Comparison of ENCODE assay signal across 11 mouse cellular contexts in the genomic region with DNA sequence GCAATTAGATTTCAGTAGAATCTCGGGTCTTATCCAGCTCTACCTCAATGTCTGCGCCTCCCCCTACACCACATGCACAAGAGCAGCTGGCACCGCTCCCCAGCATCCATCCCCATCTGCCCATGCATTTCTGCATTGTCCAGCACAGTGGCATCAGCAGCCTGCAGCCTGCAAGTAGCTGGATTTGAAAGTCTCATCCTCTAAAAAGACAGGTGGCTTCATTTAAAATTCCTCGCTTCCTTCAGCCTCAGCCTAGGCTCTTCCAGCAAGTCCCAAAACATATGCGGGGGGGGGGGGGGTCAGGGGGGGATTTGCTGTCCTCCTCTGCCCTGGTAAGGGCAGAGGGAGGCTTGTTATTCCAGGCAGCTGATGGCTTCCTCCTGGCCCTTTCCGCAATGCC.
A peak's percentile ranks its signal among the peaks of the same experiment; 100 is the strongest.
DNase-seq lines count a peak whose midpoint lies in the region; ATAC-seq and TF ChIP-seq lines count a peak whose summit lies in the region.
"Had no signal": no experiment of that assay in that cellular context is flagged by ENCODE, and none has a peak within 500 bp of the region (broad histone marks: within the 10 kb centered on the region; RNA-seq: fewer than 3 reads in every experiment).

No protein-coding gene starts in this region.

- no peak for TF ChIP-seq CTCF in liver, postnatal 0 days (IDR thresholded peaks at IDR 0.05; ENCODE audit: low read depth)

- no peaks in the 10 kb centered on the region for H3K4me1 ChIP-seq in midbrain, embryonic 10.5 days
- peaks cover 3% of the 10 kb centered on the region; the same call in 1 of the 2 replicates for H3K4me1 ChIP-seq in midbrain, embryonic 15.5 days
- no peaks in the 10 kb centered on the region for H3K4me1 ChIP-seq in forebrain, embryonic 14.5 days (ENCODE audit: control insufficient read depth, insufficient read depth, low read length)
- H3K4me1 ChIP-seq in liver, postnatal 0 days (ENCODE audit: insufficient read depth) = no peaks in the 10 kb centered on the region
- H3K4me1 ChIP-seq: liver, embryonic 15.5 days had no signal

- H3K9me3 ChIP-seq in midbrain, embryonic 10.5 days (replicated peaks) = no peaks in the 10 kb centered on the region
- H3K9me3 ChIP-seq in midbrain, embryonic 15.5 days = no peaks in the 10 kb centered on the region
- H3K9me3 ChIP-seq in forebrain, embryonic 14.5 days (replicated peaks; ENCODE audit: control insufficient read depth, low read length) = no peaks in the 10 kb centered on the region
- no peaks in the 10 kb centered on the region for H3K9me3 ChIP-seq in liver, postnatal 0 days (ENCODE audit: low read length)
- H3K9me3 ChIP-seq: liver, embryonic 15.5 days had no signal

- H3K4me3 ChIP-seq in midbrain, embryonic 10.5 days = no peak overlapping the region
- H3K4me3 ChIP-seq in midbrain, embryonic 15.5 days = no peak overlapping the region
- H3K4me3 ChIP-seq in forebrain, embryonic 14.5 days (ENCODE audit: low read depth, low read length) = no peak overlapping the region
- no peak overlapping the region for H3K4me3 ChIP-seq in liver, postnatal 0 days (ENCODE audit: low read depth, low read length)
- H3K4me3 ChIP-seq: gastrocnemius, adult 2 months; liver, embryonic 15.5 days; myocyte had no signal

- 73% methylated on average over 6 of the region's 6 CpGs for whole genome bisulfite sequencing in midbrain, embryonic 10.5 days
- 55% methylated on average over 6 of the region's 6 CpGs for WGBS in midbrain, embryonic 15.5 days
- 54% methylated on average over 6 of the region's 6 CpGs for WGBS in forebrain, embryonic 14.5 days
- 71% methylated on average over 6 of the region's 6 CpGs for WGBS in liver, postnatal 0 days (ENCODE audit: insufficient replicate concordance)

- no peak for TF ChIP-seq EP300 in liver, postnatal 0 days (IDR thresholded peaks at IDR 0.05; ENCODE audit: low read depth)

- no peaks in the 10 kb centered on the region for H3K36me3 ChIP-seq in midbrain, embryonic 10.5 days
- no peaks in the 10 kb centered on the region for H3K36me3 ChIP-seq in midbrain, embryonic 15.5 days (replicated peaks)
- H3K36me3 ChIP-seq in forebrain, embryonic 14.5 days (ENCODE audit: control insufficient read depth, insufficient read depth, low read length) = no peaks in the 10 kb centered on the region
- H3K36me3 ChIP-seq in liver, postnatal 0 days (replicated peaks; ENCODE audit: insufficient read depth, low read length) = no peaks in the 10 kb centered on the region
- H3K36me3 ChIP-seq: liver, embryonic 15.5 days had no signal

- peak; percentile 17 for DNase-seq in midbrain, embryonic 10.5 days (ENCODE audit: low spot score)
- DNase-seq in forebrain, embryonic 14.5 days (ENCODE audit: low spot score) = peak; percentile 63
- peak; percentile 43 to 67 for DNase-seq in layer of hippocampus, postnatal 14 days (ENCODE audit: low spot score in 2 of 2)
- peak; percentile 54 for DNase-seq in right cerebral cortex, postnatal 14 days
- DNase-seq in thymus, postnatal 25 days = no peak
- DNase-seq in liver, postnatal 0 days = no peak
- DNase-seq: gastrocnemius, adult 2 months had no signal

- no peaks in the 10 kb centered on the region for H3K27me3 ChIP-seq in midbrain, embryonic 10.5 days (ENCODE audit: low read depth, poor library complexity, severe bottlenecking)
- H3K27me3 ChIP-seq in midbrain, embryonic 15.5 days (replicated peaks) = no peaks in the 10 kb centered on the region
- H3K27me3 ChIP-seq in forebrain, embryonic 14.5 days (replicated peaks; ENCODE audit: control insufficient read depth, insufficient read depth, low read length) = no peaks in the 10 kb centered on the region
- no peaks in the 10 kb centered on the region for H3K27me3 ChIP-seq in liver, postnatal 0 days (ENCODE audit: insufficient read depth, low read length)
- H3K27me3 ChIP-seq: liver, embryonic 15.5 days had no signal

- H3K27ac ChIP-seq in midbrain, embryonic 10.5 days (replicated peaks) = no peak overlapping the region
- H3K27ac ChIP-seq in midbrain, embryonic 15.5 days = no peak overlapping the region
- no peak overlapping the region for H3K27ac ChIP-seq in forebrain, embryonic 14.5 days (ENCODE audit: low read depth, low read length)
- H3K27ac ChIP-seq in liver, postnatal 0 days (ENCODE audit: low read depth) = no peak overlapping the region
- H3K27ac ChIP-seq: gastrocnemius, adult 2 months; liver, embryonic 15.5 days had no signal

- no peak overlapping the region for H3K9ac ChIP-seq in midbrain, embryonic 15.5 days
- no peak overlapping the region for H3K9ac ChIP-seq in forebrain, embryonic 14.5 days (ENCODE audit: low read length)
- no peak overlapping the region for H3K9ac ChIP-seq in liver, postnatal 0 days (replicated peaks)
- H3K9ac ChIP-seq: liver, embryonic 15.5 days had no signal

- no peak for ATAC-seq in midbrain, embryonic 15.5 days (replicated peaks)
- ATAC-seq in forebrain, embryonic 14.5 days = peak; percentile 68; the same call in 1 of the 2 replicates
- no peak for ATAC-seq in liver, postnatal 0 days
- no peak for ATAC-seq in erythroid progenitor cell, adult 5-6 weeks (replicated peaks; ENCODE audit: low FRiP score, poor library complexity, severe bottlenecking)

- no peak overlapping the region for H3K4me2 ChIP-seq in midbrain, embryonic 15.5 days
- H3K4me2 ChIP-seq in forebrain, embryonic 14.5 days (ENCODE audit: low read length) = no peak overlapping the region
- no peak overlapping the region for H3K4me2 ChIP-seq in liver, postnatal 0 days (ENCODE audit: low read depth, low read length)
- H3K4me2 ChIP-seq: liver, embryonic 15.5 days had no signal

Comparison
In these comparisons a context has a peak if more than half of its experiments do, and no peak if none do; other contexts are left out.
1. DNase-seq: peak in midbrain, embryonic 10.5 days (single experiment), forebrain, embryonic 14.5 days (single experiment), layer of hippocampus, postnatal 14 days (2 of 2) and right cerebral cortex, postnatal 14 days (single experiment); none in thymus, postnatal 25 days (single experiment) and liver, postnatal 0 days (single experiment).